Mouse (Mus musculus) forelimb bud, embryonic 11.5 days (tissue): ENCODE results near the gene Cmklr1.

Experiments used
- DNase-seq: peaks from one replicate; pipeline ENCODE4 v3.0.0-alpha.2; 2012; ENCODE audit warnings: low read depth, low spot score

Cmklr1 gene

DNA sequence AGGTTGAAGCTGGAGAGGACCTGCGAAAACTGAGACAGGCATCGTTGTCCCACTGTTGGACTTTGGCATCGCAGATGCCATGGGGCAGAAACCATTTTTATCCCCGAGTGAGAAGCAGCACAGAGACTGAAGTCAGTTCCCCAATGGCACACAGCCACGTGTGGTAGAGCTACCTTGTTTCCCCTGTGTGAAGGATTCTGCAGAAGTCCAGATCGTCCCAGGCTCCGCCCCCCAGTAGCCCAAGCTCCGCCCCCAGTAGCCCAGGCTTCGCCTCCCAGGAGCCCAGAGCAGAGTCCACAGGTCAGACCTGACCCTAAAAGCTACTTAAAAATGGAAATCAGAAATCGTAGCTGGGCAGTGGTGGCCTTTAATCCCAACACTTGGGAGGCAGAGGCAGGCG, 4.0 kb upstream of the Cmklr1 start:
- DNase-seq: no peak

DNA sequence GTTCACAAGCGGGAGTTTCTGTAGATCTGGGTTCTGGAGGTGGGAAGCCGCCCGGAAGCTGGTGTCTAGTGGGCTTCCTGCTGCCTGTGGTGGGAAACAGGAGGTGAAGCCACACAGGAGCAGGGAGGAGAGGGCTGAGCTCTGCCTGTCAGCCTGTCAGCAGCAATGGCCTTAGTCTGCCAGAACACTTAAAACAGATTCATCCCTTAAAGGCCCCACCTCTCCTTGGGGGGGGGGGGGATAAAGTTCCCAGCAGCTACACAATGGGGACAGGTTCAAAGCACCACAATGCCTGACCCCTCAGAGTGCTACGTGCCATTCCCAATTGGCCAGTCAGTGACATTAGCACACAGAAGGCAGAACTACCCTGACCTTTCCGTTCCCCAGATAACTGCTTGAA, 2.0 kb upstream of the Cmklr1 start:
- no peak for DNase-seq

DNA sequence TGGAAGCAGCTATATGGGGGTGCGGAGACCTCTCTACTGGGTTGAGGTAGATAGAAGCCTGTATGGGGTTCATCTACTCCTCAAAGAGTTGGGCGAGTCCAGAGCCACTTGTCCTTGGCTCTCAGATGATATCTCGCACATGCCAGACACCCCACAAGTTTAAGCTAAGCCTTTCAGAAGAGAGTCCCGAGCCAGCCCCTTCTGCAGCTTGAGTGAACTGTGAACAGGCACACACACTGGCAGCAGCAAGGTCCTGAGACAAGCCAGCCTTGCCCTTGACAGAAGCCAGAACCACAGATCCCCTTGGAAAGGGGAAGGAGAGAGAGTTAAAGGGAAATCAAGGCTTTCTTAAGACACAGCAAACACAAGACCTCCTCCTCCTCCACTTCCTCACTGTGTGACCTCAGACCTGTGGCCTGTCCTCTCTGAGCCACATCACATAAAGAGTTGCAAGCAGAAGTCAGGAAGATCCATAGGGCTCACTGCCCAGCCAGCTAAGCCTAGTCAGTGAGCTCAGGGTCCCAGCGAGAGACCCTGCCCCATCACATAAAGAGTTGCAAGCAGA, 1.5 kb downstream of the Cmklr1 start:
- no peak for DNase-seq

DNA sequence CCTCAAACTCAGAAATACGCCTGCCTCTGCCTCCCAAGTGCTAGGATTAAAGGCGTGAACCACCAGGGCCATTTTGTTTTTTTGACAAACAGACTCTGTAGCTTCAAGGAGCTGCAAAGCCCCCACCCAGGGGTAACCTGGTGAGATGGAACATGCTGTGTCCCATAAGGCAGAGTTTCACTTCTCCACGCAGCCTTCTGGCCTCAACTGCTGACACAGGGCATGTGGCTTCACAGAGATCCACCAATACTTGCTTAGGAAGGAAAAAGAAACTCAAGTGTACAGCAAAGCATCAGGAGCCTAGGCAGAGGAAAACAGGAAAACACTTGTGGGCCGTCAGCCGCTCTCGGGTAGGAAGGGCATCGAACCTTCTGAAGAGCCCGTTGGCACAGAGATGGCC, 3.1 kb downstream of the Cmklr1 start:
- no peak for DNase-seq

DNA sequence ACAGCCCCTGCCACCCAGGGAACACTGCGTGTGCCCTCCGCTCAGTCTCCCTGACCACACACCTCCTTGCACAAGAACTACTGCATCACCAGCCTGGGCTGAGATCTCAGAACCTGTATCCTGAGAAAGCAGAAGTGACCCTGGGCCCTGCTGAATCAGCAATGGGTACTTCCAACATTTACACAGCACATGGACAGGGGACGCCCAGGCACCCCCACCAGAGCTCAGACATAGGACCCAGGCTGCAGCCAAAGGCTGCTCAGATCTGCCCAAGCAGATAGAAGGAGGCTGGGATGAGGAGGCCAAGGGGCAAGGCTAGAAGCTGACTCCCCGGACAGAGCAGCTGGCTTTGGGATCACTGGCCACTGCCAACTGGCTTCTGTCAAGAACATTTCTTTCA, 5.7 kb downstream of the Cmklr1 start:
- DNase-seq: no peak

DNA sequence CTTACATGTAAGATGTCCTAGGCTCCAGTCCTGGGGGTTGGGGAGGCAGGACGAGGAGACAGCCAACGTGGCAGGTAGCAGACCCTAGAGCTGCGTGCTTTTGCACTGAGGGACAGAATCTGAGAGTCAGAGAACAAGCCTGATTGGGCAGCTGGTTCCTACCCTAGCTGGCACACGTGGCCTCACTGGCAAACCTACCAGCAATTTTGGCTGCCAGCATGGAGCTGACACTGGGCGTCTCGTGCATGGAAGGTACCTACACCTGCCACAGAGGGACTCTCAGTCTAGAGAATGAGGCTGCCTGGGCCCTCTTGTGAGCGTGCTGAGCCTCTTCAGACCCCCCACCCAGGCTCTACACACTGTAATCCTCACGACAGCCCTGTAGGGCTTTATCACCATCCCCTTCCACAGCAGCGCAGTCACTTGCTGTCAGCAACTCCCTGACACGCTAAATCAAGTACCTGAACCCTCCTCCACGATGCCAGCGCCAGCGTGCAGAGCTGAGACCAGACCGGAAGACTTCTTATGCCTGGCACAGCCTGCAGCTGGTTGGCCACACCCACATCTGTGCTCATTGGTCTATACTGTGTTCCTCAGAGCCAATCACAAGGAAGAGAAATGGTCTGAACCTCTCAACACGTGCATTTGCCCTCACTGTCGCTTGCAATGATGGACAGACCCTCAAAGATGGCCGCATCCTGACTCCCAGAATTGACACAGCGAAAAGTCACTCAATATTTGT, 6.9 kb downstream of the Cmklr1 start:
- peak; percentile 46 for DNase-seq

DNA sequence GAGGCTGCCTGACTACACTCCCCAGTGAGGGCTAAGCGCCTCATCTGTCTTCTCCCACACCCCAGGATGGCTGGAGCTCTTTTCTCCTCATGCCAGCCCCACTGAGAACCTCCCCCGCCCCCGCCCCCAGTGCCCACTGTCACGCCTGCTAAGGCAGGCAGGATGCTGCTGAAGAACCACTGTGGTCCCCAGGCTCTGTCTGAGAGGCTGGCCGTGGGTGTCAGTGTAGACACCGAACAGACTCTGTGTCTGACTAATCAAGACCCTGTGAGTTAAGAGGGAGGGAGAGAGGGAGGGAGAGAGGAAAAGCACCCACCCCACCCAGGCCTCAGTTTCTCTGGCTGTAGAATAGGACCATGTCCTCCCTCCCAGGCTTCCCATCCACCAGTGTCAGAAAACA, 9.2 kb downstream of the Cmklr1 start:
- DNase-seq: no peak

DNA sequence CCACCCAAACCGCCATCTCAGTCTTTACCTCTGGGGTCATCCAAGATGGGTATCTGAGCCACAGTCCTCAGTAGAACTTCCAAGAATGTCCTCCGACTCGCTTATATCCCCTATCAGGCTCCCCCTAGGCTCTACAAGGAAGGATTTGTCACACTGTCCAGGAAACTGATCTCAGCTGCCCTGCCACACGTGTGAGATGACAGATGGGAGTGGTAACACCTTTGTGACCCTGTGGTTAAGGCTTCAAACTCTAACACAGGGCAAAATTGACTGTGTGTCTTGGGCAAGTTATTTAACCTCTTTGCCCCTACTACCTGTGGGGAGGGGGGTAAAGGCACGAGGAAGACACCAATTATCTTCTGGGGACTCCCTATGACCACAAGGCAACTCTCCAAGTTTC, 11.1 kb downstream of the Cmklr1 start:
- DNase-seq: no peak

DNA sequence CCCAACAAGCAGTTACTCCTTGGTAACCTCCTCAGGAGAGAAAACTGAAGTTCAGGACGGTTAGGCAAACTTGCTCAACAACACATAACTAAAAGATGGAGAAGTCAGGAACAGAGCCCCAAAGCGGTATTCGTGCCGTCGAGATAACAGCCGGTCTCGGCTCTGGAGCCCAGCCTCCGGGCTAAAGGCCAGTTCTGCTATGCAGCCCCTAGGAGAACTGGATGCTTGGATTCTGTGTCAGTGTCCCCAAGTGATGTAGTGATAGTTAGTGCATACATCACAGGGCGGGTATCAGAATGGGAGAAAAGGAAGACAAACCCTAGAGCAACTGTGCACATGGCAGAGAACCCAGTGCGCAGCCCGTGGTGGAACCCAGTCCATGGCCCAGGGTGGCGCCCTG, 12.2 kb downstream of the Cmklr1 start:
- no peak for DNase-seq

DNA sequence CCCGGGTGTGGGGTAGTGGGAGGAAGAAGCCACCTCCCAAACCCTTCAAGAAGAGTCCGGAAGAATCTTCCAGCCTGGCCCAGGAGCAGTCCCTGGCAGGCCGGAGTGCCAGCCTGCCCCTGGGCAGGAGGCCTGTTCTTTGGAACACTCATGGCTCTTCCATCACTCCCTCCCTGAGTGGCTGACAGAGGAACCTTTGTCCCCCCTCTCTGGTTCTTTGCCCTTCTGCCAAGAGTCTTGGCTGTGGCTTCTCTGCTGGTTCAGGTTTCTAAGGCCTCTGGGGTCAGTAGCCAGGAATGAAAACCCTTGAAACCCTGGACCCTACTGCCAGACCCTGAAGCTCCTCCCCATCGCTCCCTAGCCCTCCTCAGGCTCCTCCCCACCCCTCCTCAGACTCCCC, 12.6 kb downstream of the Cmklr1 start:
- no peak for DNase-seq

DNA sequence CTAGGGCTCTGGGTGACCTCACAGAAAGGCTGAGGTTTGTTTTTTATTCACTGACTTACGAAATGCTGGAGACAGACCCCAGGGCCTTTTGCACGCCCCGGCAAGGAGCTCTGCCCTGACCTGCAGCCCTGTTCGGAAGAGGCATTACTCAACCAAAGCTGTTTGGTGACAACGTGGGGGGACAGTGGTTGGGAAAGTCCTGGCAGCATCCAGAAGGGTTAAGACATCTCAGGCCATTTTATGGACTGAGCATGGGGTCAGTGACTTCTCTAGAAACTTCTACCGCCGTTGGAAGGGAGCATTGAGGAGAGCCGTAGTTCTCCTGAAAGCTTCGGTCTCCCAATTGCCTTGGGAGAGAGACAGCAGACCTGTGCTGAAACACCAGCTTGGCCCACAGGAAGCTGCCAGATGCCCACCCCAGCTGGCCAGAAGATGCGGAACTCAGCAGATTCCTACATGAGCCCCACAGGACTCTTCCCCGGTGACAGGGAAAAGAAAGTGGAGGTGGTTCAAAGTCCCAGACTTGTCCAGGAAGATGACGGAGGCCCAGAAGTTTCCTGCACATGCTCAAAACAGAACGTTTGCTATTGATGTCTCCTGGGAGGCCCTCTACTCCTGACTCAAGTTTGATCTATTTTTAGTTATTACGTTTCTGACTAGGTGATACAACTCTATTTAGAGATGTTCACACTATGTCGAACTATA, 14.2 kb downstream of the Cmklr1 start:
- DNase-seq: no peak

DNA sequence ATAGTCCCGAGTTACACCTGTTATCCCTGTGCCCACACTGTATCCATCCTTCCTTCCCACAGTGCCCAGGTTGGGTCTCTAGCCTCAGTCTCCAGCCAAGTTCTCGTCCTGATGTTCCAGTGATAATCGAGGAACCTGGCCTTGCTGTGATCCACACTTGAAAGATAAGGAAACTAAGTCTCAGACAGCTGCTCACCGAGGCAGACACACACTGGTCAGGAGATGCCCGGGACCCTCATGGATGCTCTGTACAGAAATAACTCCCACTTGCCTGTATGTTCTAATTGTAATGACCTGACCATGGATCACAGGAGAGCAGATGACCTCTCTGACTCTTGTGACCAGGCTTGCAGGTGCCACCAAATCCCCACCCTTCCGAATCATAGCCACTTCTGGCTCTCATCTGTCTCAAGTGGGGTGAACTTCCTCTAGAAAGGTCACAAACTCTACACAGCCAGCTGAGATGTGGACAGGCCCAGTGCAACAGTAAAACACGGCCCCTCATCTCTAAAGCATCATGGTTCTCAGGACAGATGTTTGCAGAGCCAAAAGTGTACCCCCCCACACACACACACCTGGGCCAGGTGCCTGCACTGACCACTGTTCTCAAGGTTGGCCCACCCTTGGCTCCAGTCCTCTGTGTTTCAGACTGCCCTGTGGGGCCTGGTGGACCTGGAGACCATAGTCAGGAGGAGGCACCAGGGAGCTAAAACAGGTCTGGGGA, 15.2 kb downstream of the Cmklr1 start:
- no peak for DNase-seq

DNA sequence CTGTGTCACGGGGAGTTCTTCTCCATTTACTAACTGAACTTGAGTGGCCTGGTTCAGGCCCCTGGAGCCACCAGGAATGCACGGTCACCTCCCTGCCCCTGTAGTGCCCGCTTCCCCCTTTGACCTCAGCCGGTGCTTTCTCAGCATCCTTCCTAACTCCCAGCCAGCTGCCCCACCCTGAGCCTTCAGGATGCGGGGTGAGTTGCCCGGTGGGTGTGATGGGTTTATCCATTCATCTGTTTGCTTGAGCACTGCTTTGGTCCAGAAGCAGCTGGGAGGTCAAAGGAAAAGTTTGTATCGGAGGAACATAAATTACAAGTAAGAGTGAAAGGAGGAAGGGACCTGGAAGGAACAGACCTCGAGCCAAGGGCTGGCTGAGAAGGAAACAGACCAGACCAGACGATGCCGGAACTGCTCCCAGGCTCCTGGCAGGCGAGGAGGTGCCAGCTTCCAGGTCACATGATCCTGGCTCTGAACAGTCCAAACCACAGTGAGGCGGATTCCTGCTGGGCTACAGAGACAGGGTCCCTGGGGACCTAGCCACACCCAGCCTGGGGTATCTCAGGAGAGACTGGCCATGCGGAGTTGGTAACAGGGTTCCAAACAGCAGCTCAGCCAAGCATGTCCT, 16.1 kb downstream of the Cmklr1 start:
- DNase-seq: peak; percentile 48

DNA sequence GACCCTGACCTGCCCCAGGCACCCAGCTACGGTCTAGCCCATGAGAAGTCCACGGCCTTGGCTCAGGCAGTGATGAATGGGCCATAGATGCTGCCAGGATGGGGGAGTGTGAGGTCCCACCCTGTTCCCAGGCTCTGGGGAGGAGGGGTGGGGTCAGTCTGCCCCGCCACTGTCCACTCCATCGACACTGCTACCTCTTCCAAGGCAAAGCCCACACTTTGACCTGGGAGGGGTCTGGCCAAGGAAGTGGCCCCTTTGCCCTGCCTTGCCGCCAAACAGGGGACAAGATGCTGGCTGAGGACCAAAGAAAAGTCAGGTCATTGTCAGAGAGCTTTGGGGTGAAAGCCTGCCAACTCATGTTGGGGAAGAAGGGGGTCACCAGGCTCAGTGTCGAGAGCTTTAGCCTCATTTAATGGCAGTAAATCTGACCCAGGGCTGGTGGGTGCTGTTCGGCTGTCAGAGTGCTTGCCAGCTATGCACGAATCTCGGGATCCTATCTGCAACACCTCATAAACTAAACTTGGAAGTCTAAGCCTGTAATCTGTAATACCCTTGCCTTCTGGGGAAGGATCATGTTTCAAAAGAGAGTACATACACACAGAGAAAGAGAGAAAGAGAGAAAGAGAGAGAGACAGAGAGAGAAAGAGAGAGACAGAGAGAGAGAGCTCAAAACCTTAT, 17.1 kb downstream of the Cmklr1 start:
- peak; percentile 76 for DNase-seq

DNA sequence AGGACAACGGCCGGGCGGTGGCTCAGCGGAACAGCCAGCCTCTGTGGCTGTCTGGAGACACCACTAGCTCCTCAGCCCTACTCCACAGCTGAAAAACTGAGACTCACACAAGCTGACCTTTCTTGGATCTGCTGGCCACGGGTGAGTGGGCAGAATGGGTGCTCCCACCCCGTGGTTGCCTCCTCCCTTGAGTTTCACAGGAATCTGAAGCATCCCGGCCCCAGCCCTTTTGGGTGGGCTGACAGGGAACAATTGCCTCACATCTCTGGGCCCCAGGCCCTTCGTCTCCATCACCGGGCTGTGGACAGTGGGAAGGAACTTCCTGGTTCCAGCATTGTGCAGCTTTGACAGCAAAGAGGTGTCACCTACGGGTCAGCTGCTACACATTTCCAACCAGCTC, 20.1 kb downstream of the Cmklr1 start:
- DNase-seq: no peak

DNA sequence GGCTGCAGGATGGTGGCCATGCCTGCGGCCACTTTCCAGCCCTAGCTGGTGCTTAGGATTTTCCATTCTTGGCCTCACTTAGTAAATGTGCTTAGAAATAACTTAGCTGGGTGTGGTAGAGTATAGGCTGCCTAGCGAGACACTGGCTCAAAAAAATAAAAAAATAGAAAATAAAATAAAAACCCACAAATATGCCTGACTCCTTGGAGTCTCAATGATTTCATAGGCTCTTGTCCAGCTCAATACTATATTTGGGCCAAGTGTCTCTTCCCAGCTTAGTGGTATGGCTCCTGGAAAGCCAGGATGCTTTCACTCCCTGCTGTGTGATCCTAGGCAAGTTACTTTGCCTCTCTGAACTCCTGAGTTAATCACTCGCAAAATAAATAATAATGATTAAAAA, 21.0 kb downstream of the Cmklr1 start:
- DNase-seq: no peak

DNA sequence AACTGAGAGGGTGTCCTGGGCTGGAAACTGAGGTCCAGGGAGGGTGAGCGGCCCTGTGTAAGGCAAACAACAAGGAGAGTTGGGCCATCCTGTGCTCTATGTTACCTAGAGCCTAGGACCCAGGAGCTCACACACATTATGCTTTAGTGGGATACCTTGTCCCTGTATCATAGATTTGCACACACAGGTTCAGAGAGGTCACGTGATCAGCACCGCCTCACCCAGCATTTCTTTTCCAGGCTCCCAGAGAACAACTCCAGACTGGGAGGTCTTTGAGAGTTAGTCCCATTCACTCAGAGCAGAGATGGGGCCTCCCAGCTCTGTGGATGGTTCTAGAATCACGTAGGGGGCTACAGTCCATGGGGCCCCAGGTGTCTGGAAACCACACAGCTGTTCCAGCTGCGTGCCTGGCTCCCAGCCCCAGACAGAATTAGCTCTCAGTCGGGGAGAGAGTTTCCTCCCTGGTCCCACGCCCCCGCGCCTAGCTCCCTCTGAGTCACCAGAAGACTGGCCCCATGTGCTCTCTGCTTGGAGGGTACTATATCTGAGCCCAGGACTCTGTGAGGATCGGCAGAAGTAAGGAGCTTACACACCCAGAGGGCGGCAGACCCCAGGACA, 22.3 kb downstream of the Cmklr1 start:
- no peak for DNase-seq

DNA sequence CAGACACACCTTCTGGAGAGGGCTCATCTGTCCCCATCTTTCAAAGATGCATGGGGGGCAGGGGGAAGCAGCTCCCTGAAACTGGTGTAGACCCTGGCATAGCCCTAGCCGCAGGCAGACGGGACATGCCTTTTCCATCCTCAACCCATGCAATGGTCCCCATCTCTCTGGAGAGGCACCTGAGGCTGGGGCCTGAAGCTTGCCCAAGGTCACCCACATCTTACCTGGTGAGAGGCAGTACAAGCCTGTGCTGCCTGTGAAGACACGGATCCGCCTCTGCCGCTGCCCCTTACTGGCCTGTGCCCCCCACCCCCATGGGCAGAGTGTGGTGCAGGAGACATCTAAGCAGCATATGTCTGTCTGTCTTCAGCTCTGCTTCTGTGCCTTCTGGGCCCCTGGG, 23.2 kb downstream of the Cmklr1 start:
- no peak for DNase-seq

DNA sequence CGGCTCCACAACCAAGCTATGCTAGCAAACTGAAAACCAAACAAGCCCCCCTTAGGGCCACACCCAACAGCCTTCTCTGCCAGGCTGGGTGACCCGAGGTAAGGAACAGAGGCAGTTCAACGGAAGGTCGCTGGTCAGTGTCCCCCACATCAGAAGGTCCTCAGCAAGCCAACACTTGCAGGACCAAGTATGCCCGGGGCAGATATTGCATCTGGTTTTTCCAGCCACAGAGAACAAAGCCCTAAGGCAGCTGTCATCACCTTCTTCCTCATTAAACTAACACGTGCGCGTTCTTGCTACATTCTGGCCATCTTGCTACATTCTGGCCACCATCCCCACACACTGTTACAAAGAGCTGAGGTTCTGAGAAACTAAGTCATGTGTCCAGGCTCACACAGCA, 23.9 kb downstream of the Cmklr1 start:
- peak; percentile 64 for DNase-seq

DNA sequence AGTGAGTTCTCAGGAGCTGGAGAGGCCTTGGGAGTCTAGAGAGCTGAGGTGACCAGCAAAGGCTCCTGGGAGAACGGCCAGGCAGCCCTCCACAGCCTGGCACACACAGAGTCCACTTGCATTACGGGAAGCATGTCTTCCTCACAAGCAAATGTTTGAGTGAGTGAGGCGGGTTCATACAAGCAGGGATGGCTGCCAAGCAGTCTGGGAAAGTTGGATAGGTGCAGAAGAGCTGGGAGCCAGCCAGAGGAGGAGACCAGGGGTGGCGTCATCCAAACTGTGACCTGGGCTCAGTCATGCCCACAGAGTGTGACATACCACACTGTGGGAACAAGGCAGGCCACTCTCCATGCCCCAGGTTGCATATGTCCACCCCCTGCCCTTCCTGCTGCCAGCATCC, 25.2 kb downstream of the Cmklr1 start:
- DNase-seq: no peak

DNA sequence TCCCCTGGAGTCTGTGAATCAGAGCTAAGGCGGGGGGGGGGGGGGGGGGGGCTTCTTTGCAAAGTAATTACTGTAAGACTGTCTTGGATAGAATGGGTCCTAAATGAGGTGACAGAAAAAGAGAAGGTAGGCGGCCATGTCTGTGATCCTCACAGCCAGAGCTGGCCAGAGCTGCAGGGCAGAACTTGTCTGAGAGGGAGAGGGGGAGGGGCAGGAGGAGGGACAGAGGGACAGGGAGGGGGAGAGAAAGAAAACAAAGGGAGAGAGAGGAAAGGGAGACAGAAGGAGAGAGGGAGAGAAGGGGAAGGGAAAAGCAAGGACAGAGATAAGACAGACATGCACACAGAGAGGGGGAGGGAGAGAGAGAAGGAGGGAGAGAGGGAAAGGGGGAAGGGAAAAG, 27.2 kb downstream of the Cmklr1 start:
- DNase-seq: no peak
